Mouse (Mus musculus): ENCODE measurements around the gene Pycr2. TPM values are rescaled to one million over a fixed set of nuclear protein-coding genes. Genes with fewer than 3 reads are reported as not detected.

Pycr2 gene
- polyA plus RNA-seq, 1 experiment from 2014 or later, result 99.6 TPM

- WGBS, result under 1% methylated on average over 73 of the region's 73 CpGs
- Histone ChIP-seq H3K9ac (ENCODE audit: low read length) (peak within 1 kb of the TSS; percentile 93), H3K27ac (ENCODE audit: low read length) (peak within 1 kb of the TSS; percentile 96), H3K4me2 (ENCODE audit: low read depth, low read length) (peak within 1 kb of the TSS; percentile 79), H3K36me3 (ENCODE audit: control insufficient read depth, insufficient read depth, low read length) (no peaks in the 10 kb centered on the region; the same call in 1 of the 2 replicates), H3K4me3 (replicated peaks; ENCODE audit: low read length) (peak within 1 kb of the TSS; percentile 97), H3K9me3 (replicated peaks; ENCODE audit: control insufficient read depth, low read length) (no peaks in the 10 kb centered on the region), H3K4me1 (ENCODE audit: control insufficient read depth, insufficient read depth, low read length) (peaks cover 42% of the 10 kb centered on the region), H3K27me3 (ENCODE audit: control insufficient read depth, insufficient read depth, low read length) (no peaks in the 10 kb centered on the region)
- peak; percentile 68 for ATAC-seq (ENCODE audit: insufficient read depth, low FRiP score)
Observed at GRCm38 (mm10) chr1:180942166-180943031, 38.3 kb downstream of the Pycr2 start, which contains the start of gene Tmem63a. Gene Tmem63a (plus strand): TSS chr1:180942344.

GRCm38 (mm10) chr1:180943032-180943644 lies 39.0 kb downstream of the Pycr2 start:
- Histone ChIP-seq H3K27ac (ENCODE audit: low read length) (peak overlapping the region; percentile 96), H3K36me3 (ENCODE audit: control insufficient read depth, insufficient read depth, low read length) (no peaks in the 10 kb centered on the region; the same call in 1 of the 2 replicates), H3K9ac (ENCODE audit: low read length) (peak overlapping the region; percentile 93), H3K27me3 (ENCODE audit: control insufficient read depth, insufficient read depth, low read length) (no peaks in the 10 kb centered on the region), H3K4me2 (ENCODE audit: low read depth, low read length) (peak overlapping the region; percentile 79), H3K4me1 (ENCODE audit: control insufficient read depth, insufficient read depth, low read length) (peaks cover 44% of the 10 kb centered on the region), H3K4me3 (replicated peaks; ENCODE audit: low read length) (peak overlapping the region; percentile 97), H3K9me3 (replicated peaks; ENCODE audit: control insufficient read depth, low read length) (no peaks in the 10 kb centered on the region)
- WGBS, result 43% methylated on average over 11 of the region's 11 CpGs
- ATAC-seq (ENCODE audit: insufficient read depth, low FRiP score), result no peak

- H3K4me1 ChIP-seq (ENCODE audit: control insufficient read depth, insufficient read depth, low read length), result peaks cover 44% of the 10 kb centered on the region
Observed at GRCm38 (mm10) chr1:180943896-180944295, 39.8 kb downstream of the Pycr2 start.

DNA sequence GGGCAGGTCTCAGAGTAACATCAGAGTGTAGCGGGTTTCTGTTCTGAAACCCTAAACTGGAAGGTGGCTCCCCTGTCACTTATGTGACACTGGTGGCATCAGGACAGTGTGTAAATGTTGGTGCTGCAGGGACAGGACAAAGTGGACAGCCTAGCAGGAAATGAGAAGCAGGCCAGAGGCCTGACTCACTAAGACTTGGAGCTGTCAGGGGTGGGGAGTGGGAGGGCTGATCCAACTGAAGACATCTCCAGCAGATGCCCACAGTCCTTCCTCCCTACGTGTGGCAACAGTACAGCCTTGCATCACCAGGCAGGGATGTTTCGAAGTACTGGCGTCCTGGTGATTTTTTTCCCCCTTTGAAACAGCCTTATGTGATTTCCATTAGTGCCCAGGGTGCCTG lies 40.5 kb downstream of the Pycr2 start:
- Histone ChIP-seq H3K9ac (ENCODE audit: low read length) (peak overlapping the region; percentile 64; the same call in 1 of the 2 replicates), H3K27me3 (ENCODE audit: control insufficient read depth, insufficient read depth, low read length) (no peaks in the 10 kb centered on the region), H3K9me3 (replicated peaks; ENCODE audit: control insufficient read depth, low read length) (no peaks in the 10 kb centered on the region), H3K4me3 (replicated peaks; ENCODE audit: low read length) (no peak overlapping the region), H3K4me2 (ENCODE audit: low read depth, low read length) (peak overlapping the region; percentile 55), H3K36me3 (ENCODE audit: control insufficient read depth, insufficient read depth, low read length) (peaks cover under 1% of the 10 kb centered on the region), H3K4me1 (ENCODE audit: control insufficient read depth, insufficient read depth, low read length) (peaks cover 44% of the 10 kb centered on the region), H3K27ac (ENCODE audit: low read length) (peak overlapping the region; percentile 94)
- ATAC-seq (ENCODE audit: insufficient read depth, low FRiP score), result no peak
- 80% methylated on average over 4 of the region's 4 CpGs for WGBS

More at GRCm38 (mm10) chr1:180943896-180944295, 39.8 kb downstream of the Pycr2 start:
- Histone ChIP-seq H3K27me3 (ENCODE audit: control insufficient read depth, insufficient read depth, low read length) (no peaks in the 10 kb centered on the region), H3K36me3 (ENCODE audit: control insufficient read depth, insufficient read depth, low read length) (no peaks in the 10 kb centered on the region; the same call in none of the 2 replicates), H3K4me2 (ENCODE audit: low read depth, low read length) (peak overlapping the region; percentile 79; the same call in 1 of the 2 replicates), H3K9me3 (replicated peaks; ENCODE audit: control insufficient read depth, low read length) (no peaks in the 10 kb centered on the region), H3K9ac (ENCODE audit: low read length) (peak overlapping the region; percentile 44), H3K4me3 (replicated peaks; ENCODE audit: low read length) (no peak overlapping the region), H3K27ac (ENCODE audit: low read length) (peak overlapping the region; percentile 96)
- ATAC-seq (ENCODE audit: insufficient read depth, low FRiP score), result no peak
- 52% methylated on average over 1 of the region's 1 CpGs for WGBS

DNA sequence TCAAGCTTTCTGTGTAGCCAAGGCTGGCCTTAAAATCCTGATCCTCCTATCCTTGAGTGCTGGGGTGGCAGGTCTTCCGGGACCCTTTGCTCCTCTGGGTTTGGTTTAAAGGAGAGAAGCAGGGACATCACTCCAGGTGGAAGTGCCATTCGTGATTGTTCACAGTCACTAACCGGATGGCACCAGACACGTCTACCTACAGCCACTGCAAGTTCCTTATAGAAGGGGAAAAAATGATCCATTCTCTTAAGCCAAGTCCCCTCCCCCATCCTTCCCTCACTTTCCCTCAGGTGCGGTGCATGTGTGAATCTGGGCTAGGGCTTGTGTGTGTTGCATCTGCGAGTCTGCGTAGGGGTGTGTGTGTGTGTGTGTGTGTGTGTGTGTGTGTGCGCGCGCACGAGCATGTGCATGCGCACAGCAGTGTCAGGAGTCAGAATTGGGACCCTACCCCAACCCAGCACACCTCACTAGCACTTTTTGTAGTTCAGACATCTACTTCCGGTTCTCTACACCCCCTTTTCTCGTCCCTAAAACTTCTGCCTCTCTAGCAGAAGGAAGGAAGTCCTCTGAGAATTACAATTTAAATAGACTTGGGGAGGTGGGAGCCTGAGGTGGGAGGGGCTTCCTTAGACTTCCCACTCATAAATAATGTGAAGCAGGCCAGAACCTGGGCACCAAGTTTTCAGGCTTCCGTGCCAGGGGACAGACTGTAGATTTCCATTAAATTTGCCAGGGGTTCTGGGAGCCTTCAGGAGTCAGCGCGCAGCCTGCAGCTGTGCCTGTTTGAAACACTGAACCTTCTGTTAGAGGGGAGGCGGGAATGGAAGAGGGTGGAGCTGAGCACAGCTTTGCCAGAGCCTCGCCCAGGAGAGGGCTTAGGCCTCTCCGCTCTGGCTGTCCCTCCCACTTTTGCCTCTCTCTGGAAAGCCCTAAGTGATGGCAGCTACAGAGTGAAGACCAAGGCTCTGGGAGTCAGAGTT lies 41.2 kb downstream of the Pycr2 start:
- H3K4me1 ChIP-seq (ENCODE audit: control insufficient read depth, insufficient read depth, low read length), result peaks cover 44% of the 10 kb centered on the region
- H3K9ac ChIP-seq (ENCODE audit: low read length), result peak overlapping the region; percentile 64
- no peaks in the 10 kb centered on the region for H3K9me3 ChIP-seq (replicated peaks; ENCODE audit: control insufficient read depth, low read length)
- peaks cover 5% of the 10 kb centered on the region for H3K36me3 ChIP-seq (ENCODE audit: control insufficient read depth, insufficient read depth, low read length)
- peak; percentile 91 for ATAC-seq (ENCODE audit: insufficient read depth, low FRiP score)
- H3K27me3 ChIP-seq (ENCODE audit: control insufficient read depth, insufficient read depth, low read length), result no peaks in the 10 kb centered on the region
- peak overlapping the region; percentile 94 for H3K27ac ChIP-seq (ENCODE audit: low read length)
- 20% methylated on average over 20 of the region's 20 CpGs for WGBS
- H3K4me2 ChIP-seq (ENCODE audit: low read depth, low read length), result peak overlapping the region; percentile 55
- H3K4me3 ChIP-seq (replicated peaks; ENCODE audit: low read length), result peak overlapping the region; percentile 22

GRCm38 (mm10) chr1:180946448-180946847 lies 42.4 kb downstream of the Pycr2 start:
- Histone ChIP-seq H3K4me3 (replicated peaks; ENCODE audit: low read length) (no peak overlapping the region), H3K27me3 (ENCODE audit: control insufficient read depth, insufficient read depth, low read length) (no peaks in the 10 kb centered on the region), H3K27ac (ENCODE audit: low read length) (peak overlapping the region; percentile 94; the same call in 1 of the 2 replicates), H3K4me1 (ENCODE audit: control insufficient read depth, insufficient read depth, low read length) (peaks cover 41% of the 10 kb centered on the region), H3K9me3 (replicated peaks; ENCODE audit: control insufficient read depth, low read length) (no peaks in the 10 kb centered on the region), H3K9ac (ENCODE audit: low read length) (no peak overlapping the region), H3K4me2 (ENCODE audit: low read depth, low read length) (no peak overlapping the region; the same call in 1 of the 2 replicates), H3K36me3 (ENCODE audit: control insufficient read depth, insufficient read depth, low read length) (peaks cover 5% of the 10 kb centered on the region)
- no peak for ATAC-seq (ENCODE audit: insufficient read depth, low FRiP score)
- WGBS, result 78% methylated on average over 6 of the region's 6 CpGs

- Histone ChIP-seq H3K4me2 (ENCODE audit: low read depth, low read length) (no peak overlapping the region; the same call in 1 of the 2 replicates), H3K36me3 (ENCODE audit: control insufficient read depth, insufficient read depth, low read length) (peaks cover 15% of the 10 kb centered on the region; the same call in 1 of the 2 replicates), H3K9ac (ENCODE audit: low read length) (no peak overlapping the region), H3K4me3 (replicated peaks; ENCODE audit: low read length) (no peak overlapping the region), H3K27ac (ENCODE audit: low read length) (peak overlapping the region; percentile 87), H3K27me3 (ENCODE audit: control insufficient read depth, insufficient read depth, low read length) (no peaks in the 10 kb centered on the region), H3K4me1 (ENCODE audit: control insufficient read depth, insufficient read depth, low read length) (peaks cover 7% of the 10 kb centered on the region; the same call in 1 of the 2 replicates), H3K9me3 (replicated peaks; ENCODE audit: control insufficient read depth, low read length) (no peaks in the 10 kb centered on the region)
- 40% methylated on average over 6 of the region's 6 CpGs for WGBS
- peak; percentile 93 for ATAC-seq (ENCODE audit: insufficient read depth, low FRiP score)
Observed at GRCm38 (mm10) chr1:180952085-180952746, 48.1 kb downstream of the Pycr2 start.

GRCm38 (mm10) chr1:180952808-180953207 lies 48.7 kb downstream of the Pycr2 start:
- WGBS, result 75% methylated on average over 5 of the region's 5 CpGs
- Histone ChIP-seq H3K27me3 (ENCODE audit: control insufficient read depth, insufficient read depth, low read length) (no peaks in the 10 kb centered on the region), H3K9ac (ENCODE audit: low read length) (no peak overlapping the region), H3K4me1 (ENCODE audit: control insufficient read depth, insufficient read depth, low read length) (0 out of 2 replicates have a peak, but pooled peaks cover 5% of the 10 kb centered on the region), H3K36me3 (ENCODE audit: control insufficient read depth, insufficient read depth, low read length) (peaks cover 15% of the 10 kb centered on the region; the same call in 1 of the 2 replicates), H3K9me3 (replicated peaks; ENCODE audit: control insufficient read depth, low read length) (no peaks in the 10 kb centered on the region), H3K4me2 (ENCODE audit: low read depth, low read length) (no peak overlapping the region), H3K4me3 (replicated peaks; ENCODE audit: low read length) (no peak overlapping the region), H3K27ac (ENCODE audit: low read length) (peak overlapping the region; percentile 87)
- 0 out of 2 replicates have a peak, but pooled peaks have one; percentile 11 for ATAC-seq (ENCODE audit: insufficient read depth, low FRiP score)
